Mouse (Mus musculus): Measurements from ENCODE around the gene Mettl26. TPM values are rescaled to one million over a fixed set of nuclear protein-coding genes. Genes with fewer than 3 reads are reported as not detected.

The Mettl26 gene
- polyA plus RNA-seq, 1 experiment: 78.1 TPM

DNA sequence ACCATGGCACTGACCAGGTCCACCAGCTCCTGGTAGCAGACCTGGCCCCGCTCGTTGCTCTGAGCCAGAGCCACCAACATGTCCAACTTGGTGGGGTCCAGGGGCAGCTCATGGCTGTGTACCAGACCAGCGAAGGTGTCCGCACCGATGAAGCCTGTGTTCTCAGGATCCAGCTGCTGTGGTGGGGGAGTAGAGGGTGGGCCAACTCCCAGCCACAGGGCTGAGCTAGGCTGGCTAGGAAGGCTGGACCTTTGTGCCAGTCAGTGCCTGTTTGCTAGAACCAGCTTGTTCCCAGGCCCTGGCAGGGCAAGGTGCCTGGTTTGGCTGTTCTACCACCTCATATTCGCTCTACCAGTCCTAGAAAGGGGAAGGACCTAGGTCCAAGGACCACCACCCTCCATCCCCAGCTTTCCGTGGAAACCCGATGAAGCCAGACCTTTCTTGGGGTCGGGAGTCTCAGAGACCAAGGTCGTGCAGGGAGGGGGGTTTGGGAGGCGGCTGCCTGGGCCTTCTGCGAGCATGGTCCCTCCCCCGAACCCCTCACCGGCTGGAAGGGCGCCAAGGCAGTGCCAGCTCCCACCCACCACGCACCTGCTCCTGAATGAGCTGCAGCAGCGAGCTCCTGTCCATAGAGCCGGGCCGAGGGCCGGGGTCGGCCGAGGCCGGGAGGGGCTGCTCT, 38.3 kb upstream of the Mettl26 start:
- Histone ChIP-seq H3K4me1 (ENCODE audit: control insufficient read depth, insufficient read depth, low read length) (peaks cover 20% of the 10 kb centered on the region), H3K4me3 (replicated peaks; ENCODE audit: extremely low read depth, low read depth, low read length) (peak overlapping the region; percentile 35)
- DNase-seq: no peak
- TF ChIP-seq POLR2A (IDR thresholded peaks at IDR 0.05; ENCODE audit: borderline replicate concordance, extremely low read depth, low read depth, low read length) (no peak), CTCF (IDR thresholded peaks at IDR 0.05; ENCODE audit: insufficient read depth, low read length) (no peak)
- 26% methylated on average over 23 of the region's 23 CpGs for WGBS

DNA sequence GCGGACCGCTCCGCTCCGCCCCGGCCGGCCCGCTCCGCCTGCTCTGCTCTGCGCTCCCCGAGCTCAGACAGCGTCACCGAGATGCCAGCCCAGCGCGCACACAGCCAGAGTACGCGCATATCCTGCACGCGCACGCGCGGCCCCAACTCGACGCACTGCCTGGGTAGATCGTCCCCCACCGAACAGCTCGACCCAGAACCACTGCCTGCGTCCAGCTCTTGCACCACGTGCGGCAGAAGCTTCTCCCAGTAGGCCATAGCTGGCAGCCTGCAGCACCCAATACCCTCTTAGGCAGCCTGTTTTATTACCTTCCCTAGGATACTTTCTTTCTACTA, 37.8 kb upstream of the Mettl26 start, which contains the start of gene Rhbdl1:
Gene Rhbdl1 (minus strand): TSS at position 220 of the 335 bp plus-strand sequence.
- TF ChIP-seq CTCF (IDR thresholded peaks at IDR 0.05; ENCODE audit: insufficient read depth, low read length) (no peak), POLR2A (IDR thresholded peaks at IDR 0.05; ENCODE audit: borderline replicate concordance, extremely low read depth, low read depth, low read length) (peak; percentile 47; the same call in 1 of the 2 replicates)
- Histone ChIP-seq H3K4me1 (ENCODE audit: control insufficient read depth, insufficient read depth, low read length) (peaks cover 15% of the 10 kb centered on the region), H3K4me3 (replicated peaks; ENCODE audit: extremely low read depth, low read depth, low read length) (peak within 1 kb of the TSS; percentile 35)
- WGBS: 3% methylated on average over 29 of the region's 29 CpGs
- DNase-seq: peak; percentile 37

DNA sequence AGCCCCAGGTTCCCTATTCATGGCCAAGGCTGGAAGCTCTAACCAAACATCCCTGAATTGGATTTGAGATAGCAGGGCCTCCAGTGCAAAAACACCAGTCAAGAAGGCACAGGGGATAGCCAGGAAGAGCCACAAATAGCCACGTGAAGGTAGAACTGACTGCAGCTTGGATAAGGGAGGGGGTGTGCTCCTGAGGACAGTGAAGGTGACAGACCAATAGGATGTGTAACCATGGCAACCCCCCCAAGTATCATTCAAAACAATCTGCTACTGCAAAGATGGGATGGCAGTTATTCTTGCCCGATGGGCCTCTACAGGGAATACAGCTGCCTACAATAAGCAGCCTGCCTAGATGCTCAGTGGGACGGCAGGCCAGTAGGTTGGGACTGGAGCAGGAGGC, 37.3 kb upstream of the Mettl26 start:
- TF ChIP-seq POLR2A (IDR thresholded peaks at IDR 0.05; ENCODE audit: borderline replicate concordance, extremely low read depth, low read depth, low read length) (no peak), CTCF (IDR thresholded peaks at IDR 0.05; ENCODE audit: insufficient read depth, low read length) (no peak)
- no peak for DNase-seq
- Histone ChIP-seq H3K4me1 (ENCODE audit: control insufficient read depth, insufficient read depth, low read length) (peaks cover 14% of the 10 kb centered on the region), H3K4me3 (replicated peaks; ENCODE audit: extremely low read depth, low read depth, low read length) (no peak overlapping the region)
- WGBS: 49% methylated on average over 3 of the region's 3 CpGs

DNA sequence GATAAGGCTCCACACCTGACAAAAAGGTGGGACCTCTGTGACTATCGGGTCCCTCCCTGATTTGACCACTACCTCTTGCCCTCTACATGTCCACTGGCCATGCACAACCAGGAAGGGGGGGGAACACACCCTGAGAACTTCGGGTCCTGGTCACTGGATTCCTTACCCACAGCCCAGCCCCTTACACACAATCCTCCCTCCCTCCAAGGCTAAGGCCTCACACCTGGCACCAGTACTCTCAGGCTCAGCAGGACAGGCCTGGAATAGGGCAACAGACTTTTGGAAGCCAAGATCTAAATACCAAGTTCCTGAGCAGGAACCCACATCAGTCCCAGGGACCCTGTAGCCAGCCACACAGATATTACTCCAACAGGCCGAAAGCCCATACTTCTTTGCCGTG, 36.0 kb upstream of the Mettl26 start:
- TF ChIP-seq CTCF (IDR thresholded peaks at IDR 0.05; ENCODE audit: insufficient read depth, low read length) (no peak), POLR2A (IDR thresholded peaks at IDR 0.05; ENCODE audit: borderline replicate concordance, extremely low read depth, low read depth, low read length) (no peak)
- peaks cover 22% of the 10 kb centered on the region for H3K4me1 ChIP-seq (ENCODE audit: control insufficient read depth, insufficient read depth, low read length)
- no peak for DNase-seq
- H3K4me3 ChIP-seq (replicated peaks; ENCODE audit: extremely low read depth, low read depth, low read length): no peak overlapping the region
- WGBS: 84% methylated on average over 4 of the region's 4 CpGs

DNA sequence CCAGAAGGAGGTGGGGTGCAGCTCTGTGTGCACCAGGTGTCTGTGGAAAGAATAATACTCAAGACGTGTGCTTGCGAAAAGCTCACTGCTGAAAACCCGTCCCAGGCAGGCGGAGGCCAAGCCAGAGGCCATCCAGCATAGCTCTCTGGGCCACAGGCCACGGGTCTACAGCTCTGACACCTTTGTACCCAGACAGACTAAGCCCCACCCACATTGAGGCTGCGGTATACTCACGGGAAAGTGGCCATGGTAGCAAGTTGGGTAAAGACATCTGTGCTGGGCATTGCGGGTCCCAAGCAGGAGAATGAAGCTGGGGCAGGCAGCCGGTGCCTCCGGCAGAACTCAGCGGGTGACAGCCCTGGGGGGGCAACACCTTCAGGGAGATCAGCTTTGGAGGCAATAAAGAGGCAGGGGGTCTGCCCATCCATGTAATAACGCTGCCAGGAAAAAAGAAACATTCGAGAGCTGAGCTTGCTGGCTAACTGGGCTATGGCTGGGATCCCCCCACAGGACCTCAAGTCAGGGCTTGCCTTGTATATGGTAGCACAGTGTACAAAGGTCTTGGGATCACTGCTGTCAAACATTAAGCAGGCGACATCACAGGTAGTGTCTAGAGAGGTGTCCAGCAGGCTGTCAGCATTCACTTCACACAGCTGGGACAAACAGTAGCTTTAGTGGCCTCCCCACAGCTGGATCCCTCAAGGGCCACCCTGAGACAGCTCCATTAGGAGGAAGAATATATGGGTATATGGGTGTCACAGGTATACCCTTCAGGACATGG, 35.2 kb upstream of the Mettl26 start:
- TF ChIP-seq POLR2A (IDR thresholded peaks at IDR 0.05; ENCODE audit: borderline replicate concordance, extremely low read depth, low read depth, low read length) (no peak), CTCF (IDR thresholded peaks at IDR 0.05; ENCODE audit: insufficient read depth, low read length) (no peak)
- peaks cover 17% of the 10 kb centered on the region for H3K4me1 ChIP-seq (ENCODE audit: control insufficient read depth, insufficient read depth, low read length)
- no peak for DNase-seq
- 80% methylated on average over 14 of the region's 14 CpGs for WGBS
- no peak overlapping the region for H3K4me3 ChIP-seq (replicated peaks; ENCODE audit: extremely low read depth, low read depth, low read length)

DNA sequence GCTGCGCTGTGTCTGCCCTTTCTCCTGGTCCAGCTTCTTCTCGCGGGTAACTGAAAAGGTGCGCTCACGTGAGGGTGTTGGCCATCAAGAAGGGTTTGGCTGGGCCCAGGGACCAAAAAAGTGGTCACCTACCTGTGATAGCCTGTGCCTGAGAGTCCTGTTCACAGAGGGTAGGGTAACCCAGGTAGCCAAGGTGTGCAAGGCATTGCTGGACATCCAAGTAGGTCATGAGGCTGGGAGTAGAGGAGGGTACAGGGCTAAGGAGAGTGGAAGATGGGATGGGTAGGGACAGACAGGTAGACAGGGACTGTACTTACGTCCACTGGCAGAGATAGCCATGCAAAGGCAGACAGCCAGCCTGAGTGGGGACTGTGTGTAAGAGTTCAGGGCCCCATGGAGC, 34.4 kb upstream of the Mettl26 start:
- no peak for TF ChIP-seq POLR2A (IDR thresholded peaks at IDR 0.05; ENCODE audit: borderline replicate concordance, extremely low read depth, low read depth, low read length)
- DNase-seq: no peak
- H3K4me3 ChIP-seq (replicated peaks; ENCODE audit: extremely low read depth, low read depth, low read length): no peak overlapping the region
- H3K4me1 ChIP-seq (ENCODE audit: control insufficient read depth, insufficient read depth, low read length): peaks cover 18% of the 10 kb centered on the region
- 95% methylated on average over 6 of the region's 6 CpGs for WGBS

DNA sequence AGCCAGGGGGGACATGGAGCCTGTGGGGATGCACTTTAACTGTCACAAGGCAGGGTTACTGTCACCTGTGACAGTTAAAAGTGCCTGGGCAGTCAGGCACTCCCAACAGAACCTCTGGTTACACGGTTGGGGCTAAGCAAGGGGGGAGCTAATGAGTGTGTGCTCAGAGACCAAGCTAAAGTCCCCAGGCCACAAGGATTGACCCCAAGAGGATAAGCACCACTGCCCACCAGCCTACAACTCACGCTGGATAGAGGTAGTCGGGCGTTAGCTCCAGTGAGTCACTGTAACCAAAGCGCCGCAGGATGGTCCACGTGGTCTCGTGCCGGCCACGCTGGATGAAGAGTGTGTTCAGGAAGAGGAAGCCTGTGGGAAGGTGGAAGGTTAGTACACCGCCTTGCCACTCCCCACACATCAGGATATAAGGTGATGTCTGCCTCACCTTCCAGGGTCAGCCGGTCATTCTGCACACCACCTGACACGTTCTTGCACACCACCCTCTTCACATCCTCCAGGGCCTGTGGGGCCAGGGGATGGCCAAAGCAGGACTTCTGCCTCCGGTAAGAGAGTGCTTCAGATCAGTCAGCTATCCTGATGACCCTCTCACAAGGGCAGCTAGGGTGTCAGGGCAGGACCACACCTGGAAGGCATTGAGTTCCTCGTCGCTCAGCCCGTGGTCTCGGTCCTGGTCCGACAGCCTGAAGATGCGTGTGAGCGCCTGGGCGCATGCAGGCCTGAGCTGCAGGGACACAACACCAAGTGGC, 33.6 kb upstream of the Mettl26 start, which contains the start of gene Gm20683:
Gene Gm20683 (minus strand): TSS at position 647 of the 764 bp plus-strand sequence.
- peaks cover 18% of the 10 kb centered on the region for H3K4me1 ChIP-seq (ENCODE audit: control insufficient read depth, insufficient read depth, low read length)
- 93% methylated on average over 22 of the region's 22 CpGs for WGBS
- DNase-seq: no peak
- no peak within 1 kb of the TSS for H3K4me3 ChIP-seq (replicated peaks; ENCODE audit: extremely low read depth, low read depth, low read length)
- no peak for TF ChIP-seq POLR2A (IDR thresholded peaks at IDR 0.05; ENCODE audit: borderline replicate concordance, extremely low read depth, low read depth, low read length)
- TF ChIP-seq CTCF (IDR thresholded peaks at IDR 0.05; ENCODE audit: insufficient read depth, low read length): no peak

DNA sequence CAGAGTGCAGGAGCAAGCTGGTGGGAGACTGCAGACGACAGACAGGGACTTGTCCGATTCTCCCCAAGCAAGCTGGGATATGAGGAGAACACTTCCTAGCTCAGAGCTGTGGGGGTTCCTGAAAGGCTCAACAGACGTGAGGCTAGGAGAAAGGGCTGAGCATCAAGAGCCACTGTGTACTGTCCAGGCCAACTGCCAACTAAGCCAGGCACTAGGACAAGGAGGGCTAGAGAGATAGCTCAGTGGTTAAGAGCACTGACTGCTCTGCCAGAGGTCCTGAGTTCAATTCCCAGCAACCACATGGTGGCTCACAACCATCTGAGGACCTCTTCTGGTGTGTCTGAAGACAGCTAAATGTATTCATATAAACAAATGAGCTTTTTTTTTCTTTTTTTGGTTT, 32.4 kb upstream of the Mettl26 start:
- H3K4me3 ChIP-seq (replicated peaks; ENCODE audit: extremely low read depth, low read depth, low read length): no peak overlapping the region
- DNase-seq: no peak
- 78% methylated on average over 3 of the region's 3 CpGs for WGBS
- H3K4me1 ChIP-seq (ENCODE audit: control insufficient read depth, insufficient read depth, low read length): peaks cover 11% of the 10 kb centered on the region
- TF ChIP-seq POLR2A (IDR thresholded peaks at IDR 0.05; ENCODE audit: borderline replicate concordance, extremely low read depth, low read depth, low read length) (no peak), CTCF (IDR thresholded peaks at IDR 0.05; ENCODE audit: insufficient read depth, low read length) (no peak)

DNA sequence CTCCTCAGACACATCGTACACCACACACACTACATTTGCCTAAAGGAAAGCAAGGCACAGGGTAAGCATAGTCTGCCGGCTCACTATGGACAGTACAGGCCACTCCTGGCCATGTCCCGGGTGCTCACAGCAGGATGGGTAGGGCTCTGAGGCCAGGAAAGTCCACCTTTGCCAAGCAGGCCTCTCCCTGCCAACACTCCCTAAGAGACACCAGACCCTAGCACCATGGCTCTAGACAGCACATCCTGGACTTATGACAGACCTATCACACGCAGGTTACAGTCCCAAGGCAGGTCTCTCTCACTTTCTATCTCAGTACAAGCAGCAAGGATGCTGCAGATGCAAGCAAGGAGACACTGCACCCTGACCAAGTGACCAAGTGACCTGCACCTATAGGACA, 31.8 kb upstream of the Mettl26 start:
- 86% methylated on average over 4 of the region's 4 CpGs for WGBS
- no peak for DNase-seq
- Histone ChIP-seq H3K4me1 (ENCODE audit: control insufficient read depth, insufficient read depth, low read length) (peaks cover 11% of the 10 kb centered on the region), H3K4me3 (replicated peaks; ENCODE audit: extremely low read depth, low read depth, low read length) (no peak overlapping the region)
- TF ChIP-seq POLR2A (IDR thresholded peaks at IDR 0.05; ENCODE audit: borderline replicate concordance, extremely low read depth, low read depth, low read length): no peak
- no peak for TF ChIP-seq CTCF (IDR thresholded peaks at IDR 0.05; ENCODE audit: insufficient read depth, low read length)

Measured in lung, adult 2 months (tissue).